Mouse (Mus musculus) MEL-GATA-1-ER (cell line): ENCODE measurements around the gene Cd79b.
A peak's percentile ranks its signal among the peaks of the same experiment; 100 is the strongest.
"Not testable (repeated sequence)": the region's sequence is repeated elsewhere in the genome, so short reads cannot be mapped to it uniquely, and the experiment has no call there.

Experiments used
- DNase-seq: peaks from one replicate; pipeline ENCODE4 v3.0.0-alpha.2; 2012; ENCODE audit warnings: low read depth; ENCODE audit errors: extremely low read depth

Gene Cd79b

DNA sequence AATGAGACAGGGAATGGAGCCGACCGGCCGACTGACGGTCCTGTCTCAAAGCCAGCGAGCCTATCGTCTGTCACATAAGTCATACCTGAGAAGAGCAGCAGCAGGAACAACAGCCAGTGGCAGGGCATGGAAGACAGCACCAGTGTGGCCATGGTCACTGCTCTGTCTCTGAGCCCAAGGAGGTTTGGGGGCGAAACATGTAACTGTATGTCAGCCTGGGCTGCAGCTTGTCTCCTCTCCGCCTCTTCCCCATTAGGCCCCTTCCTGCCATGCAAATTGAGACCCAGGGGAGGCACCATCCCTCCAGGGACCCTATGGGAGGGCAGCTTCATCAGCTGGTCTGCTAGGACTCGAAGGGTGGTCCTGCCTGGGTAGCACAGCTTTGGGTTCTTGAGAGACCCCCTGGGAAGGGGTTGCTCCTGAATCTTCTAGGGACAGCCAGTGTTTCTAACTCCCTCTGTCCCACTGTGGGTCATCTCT, at the start of gene Cd79b:
Gene Cd79b, minus strand, starts transcription at position 430 of the 480 bp plus-strand sequence.
- no peak for DNase-seq

DNA sequence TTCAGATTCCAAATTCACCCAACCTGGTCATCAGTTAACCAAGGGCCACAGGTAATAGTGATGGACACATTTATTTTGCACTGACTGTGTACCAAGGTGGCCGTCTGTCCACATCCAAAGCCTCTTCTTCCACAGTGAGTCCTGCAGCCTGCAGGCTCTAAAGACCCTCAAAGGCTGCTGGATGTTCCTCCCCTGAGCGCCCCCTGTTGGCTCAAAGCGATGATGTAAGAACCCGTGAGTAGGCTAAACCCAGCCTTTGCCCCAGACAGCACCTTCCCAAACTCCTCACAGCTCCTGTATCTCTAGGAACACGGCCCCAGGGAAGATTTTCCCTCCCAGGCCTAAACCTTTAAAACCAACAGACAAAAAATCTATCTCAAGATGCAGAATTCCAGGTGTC, 44.8 kb upstream of the Cd79b start:
- no peak for DNase-seq

DNA sequence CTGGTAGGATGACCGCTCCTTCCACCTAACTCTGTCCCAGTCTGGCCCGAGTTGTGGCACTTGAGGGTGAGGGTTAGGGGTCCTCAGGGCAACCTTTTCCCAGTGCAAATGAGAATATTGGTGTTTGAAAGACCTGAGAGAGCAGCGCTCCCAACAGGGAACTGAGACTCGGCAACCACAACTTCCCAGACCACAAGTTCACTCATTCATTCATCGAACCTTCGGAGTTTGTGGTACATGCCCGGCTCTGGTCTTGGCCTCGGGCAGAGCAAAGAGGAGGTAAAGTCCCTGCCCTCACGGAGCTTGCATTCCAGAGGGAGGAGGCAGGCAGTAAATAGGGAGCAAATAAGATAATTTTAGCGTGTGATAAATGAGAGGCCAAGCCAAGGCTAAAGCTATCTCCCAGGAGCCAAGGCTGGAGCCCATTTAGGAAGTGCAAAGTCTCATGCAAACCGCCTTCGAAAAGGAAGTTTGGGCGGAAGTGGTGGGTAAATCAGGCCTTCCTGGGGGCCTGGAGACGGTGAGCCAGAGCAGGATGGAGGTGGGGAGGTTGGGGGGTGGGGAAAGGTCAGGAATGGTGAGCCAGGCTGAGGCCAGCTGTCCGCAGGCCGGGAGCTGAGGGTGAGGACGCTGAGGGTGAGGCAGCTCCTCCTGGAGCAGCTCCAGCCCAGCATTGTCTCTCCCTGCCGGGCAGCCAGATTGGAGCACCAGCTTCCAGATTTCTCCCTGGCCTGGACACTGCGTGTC, 41.0 kb upstream of the Cd79b start:
- DNase-seq, result no peak

DNA sequence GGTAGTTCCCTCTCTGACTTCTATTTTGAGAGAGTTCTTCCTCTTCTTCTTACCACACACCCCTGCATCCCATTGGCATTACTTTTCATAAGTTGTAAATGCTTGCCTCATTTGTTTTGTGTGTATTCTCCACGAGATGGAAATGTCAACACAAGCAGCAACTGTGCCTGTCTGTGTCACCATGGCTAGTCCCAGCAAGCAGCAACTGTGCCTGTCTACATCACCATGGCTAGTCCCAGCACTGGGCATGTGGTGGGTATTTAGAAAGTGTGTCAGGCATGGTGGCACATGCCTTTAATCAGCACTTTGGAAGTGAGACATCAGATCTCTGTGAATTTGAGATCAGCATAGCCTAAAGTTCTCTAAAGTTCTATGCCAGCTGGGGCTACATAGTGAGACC, 39.6 kb upstream of the Cd79b start:
- no peak for DNase-seq

DNA sequence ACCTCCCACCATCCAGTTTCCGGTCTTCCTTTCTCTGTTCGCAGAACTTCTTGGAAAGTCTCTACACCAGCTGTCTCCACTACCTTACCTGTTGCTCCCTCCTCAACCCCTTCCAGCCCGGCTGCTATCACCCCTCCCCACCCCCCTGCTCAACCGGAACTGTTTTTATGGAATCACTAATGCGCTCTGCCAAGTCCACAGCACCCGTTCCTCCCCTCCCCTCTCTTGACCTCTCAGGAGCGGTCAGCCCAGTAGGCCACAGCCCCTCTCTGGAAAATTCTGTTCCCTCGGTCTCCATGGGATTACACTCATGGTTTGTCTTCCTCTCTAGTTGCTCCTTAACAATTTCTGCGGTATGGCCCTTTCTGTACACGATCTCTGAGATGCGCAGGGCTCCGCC, 38.6 kb upstream of the Cd79b start, which contains the start of gene Scn4a:
Gene Scn4a, minus strand, starts transcription at position 101 of the 400 bp plus-strand sequence.
- no peak for DNase-seq

DNA sequence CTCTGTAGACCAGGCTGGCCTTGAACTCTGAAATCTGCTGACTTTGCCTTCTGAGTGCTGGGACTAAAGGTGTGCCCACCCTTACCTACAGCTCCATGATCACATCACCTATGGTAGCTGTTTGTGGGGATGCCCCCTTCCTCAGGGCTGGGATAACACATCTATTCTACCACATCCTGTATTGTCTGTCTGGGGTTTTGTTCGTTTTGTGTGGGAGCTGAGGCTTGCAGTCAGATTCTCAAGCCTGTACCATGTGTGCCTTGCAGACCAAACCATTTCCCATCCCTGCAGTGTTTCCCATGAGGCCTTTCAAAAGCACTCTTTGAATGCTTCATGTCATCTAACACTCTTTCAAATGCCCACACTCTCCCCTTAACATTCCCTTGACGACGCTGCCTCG, 37.4 kb upstream of the Cd79b start:
- DNase-seq, result no peak

DNA sequence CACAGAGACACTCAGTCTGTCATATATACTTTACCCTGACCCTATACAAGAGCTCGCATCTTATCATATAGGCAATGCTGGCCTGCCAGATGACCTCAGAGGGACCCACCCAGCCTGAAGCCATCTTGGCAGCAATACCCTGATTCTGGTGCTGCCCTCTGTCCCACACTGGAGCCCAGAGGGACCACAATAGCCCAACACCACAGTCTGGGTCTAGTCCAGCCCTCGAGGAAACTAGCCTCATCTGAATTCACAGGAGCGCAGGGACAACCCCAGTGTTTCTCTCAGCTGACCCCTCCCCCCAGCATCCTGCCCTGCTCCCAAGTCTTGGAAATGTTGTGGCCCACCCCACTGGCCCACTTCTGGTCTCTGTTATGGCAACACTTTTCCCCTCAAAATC, 36.7 kb upstream of the Cd79b start:
- DNase-seq, result no peak

DNA sequence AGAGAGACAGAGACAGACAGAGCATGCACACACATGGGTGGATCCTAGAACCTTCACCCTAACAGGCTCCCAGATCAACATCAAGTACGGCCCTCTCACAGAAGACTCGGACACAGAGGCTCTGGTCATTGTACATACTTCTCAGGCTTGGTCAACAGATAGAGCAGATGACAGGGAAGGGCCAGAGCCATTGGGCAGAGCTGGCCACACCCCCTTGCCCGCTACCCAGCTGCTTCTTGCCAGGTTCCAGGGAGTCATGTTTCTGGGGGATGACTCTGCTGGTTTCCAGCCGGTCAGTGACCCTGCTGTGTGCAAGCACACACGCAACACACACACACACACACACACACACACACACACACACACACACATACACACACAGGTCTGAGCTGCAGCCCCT, 36.3 kb upstream of the Cd79b start:
- DNase-seq, result no peak

DNA sequence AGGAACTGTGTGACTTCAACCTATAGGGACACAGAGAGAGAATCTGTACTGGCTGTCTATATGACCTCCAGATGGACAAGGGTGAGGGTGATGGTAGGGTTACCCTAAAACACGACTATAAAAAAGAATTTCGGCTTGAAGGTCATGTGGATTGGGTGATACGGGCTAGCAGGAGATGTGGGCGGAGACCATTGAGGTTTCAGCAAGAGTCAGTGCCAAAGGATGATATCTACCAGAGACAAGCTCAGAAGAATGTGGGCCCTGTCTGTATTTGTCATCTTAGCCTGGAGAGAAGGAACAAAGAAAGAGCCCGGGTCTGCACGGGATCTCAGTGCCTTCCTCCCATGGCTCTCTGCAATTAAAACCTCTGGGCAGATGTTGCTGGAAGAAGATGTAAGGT, 35.2 kb upstream of the Cd79b start:
- DNase-seq, result no peak

DNA sequence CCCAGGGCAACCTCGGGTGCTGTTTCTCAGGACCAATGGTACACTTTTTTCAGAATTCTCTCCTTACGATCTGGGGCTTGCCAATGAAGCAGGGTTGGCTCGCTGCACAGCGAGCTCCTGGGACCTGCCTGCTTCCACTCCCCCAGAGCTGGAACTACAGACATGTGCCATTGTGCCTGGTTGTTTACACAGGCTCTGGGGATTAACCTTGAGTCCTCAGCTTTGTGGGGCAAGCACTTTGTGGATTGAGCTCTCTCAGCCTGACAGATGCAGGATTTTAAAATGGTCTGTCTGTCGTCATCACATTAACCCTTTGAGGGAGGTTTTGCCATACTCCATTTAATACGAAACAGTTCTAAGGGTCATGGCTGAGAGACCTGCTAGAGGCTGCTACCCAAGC, 30.3 kb upstream of the Cd79b start:
- no peak for DNase-seq

DNA sequence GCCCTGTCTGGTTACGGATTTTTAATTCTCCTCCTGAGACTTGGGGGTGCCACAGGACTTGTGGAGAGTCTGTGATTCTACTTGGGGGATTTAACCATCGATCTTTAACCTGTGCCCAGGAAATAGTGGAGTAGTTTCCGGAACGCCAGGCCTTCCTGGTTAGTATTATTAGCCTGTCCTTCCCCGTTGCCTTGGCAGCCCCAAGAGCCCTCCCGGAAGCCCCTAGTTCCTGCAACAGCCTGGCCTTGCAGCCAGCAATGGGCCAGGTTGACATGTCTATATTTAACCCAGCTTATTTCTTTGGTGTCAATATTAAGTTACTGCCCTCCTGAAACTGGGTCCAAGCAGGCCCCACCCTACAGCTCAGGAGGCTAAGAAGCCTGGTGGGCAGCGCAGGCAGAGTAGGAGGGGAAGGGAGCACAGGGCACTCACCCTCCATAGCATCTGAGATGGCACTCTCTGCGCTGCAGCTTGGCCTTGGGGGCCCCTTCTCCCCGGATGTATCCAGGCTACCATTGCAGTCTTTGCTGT, 26.5 kb upstream of the Cd79b start:
- DNase-seq, result no peak

DNA sequence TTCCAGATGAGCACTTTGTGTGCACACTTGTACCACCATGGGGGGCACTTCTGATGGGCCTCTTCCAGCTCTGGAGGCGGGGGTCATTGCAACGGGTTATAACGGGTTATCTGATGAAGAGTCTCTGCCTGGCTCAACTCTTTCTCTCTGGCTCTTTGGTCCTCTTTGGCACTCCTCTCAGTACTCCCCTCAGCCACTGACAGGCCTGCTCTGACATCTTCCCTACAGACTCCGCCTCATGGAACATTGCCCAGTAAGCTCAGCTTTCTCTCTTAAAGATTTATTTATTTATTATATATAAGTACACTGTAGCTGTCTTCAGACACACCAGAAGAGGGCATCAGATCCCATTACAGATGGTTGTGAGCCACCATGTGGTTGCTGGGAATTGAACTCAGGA, 24.8 kb upstream of the Cd79b start:
- DNase-seq, result not testable (repeated sequence)

DNA sequence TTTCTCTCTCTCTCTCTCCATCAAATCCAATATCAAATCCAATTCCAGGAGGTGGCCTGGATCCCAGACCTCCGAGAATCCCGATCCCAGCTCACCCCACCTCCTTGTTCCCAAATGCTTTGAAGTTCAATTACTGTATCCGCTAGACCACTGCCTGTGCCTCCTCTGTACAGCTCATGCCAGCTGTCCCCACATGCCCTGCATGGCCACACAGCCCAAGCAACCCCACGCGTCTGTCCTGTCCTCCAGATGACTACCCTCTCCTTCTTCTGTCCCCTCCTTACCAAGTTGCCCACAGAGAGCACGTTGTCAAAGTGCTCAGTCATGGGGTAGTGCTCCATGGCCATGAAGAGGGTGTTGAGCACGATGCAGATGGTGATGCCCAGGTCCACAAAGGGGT, 24.3 kb upstream of the Cd79b start:
- no peak for DNase-seq

DNA sequence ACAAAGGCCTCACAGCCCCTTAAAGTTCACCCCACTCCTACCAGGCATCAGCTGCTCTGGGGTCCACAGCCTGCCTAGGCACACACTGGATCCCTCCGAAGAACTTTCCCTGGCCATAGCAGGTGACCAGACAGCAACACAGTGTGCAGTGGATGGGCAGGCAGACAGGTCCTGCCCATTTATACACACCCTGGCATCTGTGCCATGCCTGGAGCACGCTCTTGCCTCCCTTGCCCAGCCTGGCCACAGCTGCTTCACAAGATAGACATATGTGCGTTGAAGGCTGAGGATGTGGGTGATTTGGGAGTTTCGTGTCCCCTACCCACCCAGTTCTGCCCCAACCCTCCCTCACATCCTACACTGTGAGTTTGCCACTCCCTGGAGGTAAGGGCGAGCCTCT, 23.5 kb upstream of the Cd79b start:
- no peak for DNase-seq

DNA sequence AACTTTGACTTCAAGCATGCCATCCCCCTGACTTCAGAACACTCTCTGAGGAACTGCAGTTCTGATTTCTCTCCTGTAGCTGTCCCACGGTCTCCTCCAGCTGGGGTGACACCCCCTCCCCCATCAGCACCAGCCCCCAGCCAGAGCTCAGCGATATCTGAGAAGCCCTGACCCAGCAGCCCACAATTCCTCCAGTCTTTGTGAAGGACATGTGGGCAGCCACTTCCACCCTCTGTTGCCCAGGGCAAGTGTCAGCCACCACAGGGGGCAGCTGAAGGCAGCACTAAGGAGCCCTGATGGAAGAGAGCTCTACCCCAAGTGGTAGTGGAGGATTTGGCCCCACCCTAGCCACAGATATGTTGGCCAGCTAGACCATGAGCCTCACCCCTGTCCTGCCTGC, 19.5 kb upstream of the Cd79b start:
- DNase-seq, result no peak

DNA sequence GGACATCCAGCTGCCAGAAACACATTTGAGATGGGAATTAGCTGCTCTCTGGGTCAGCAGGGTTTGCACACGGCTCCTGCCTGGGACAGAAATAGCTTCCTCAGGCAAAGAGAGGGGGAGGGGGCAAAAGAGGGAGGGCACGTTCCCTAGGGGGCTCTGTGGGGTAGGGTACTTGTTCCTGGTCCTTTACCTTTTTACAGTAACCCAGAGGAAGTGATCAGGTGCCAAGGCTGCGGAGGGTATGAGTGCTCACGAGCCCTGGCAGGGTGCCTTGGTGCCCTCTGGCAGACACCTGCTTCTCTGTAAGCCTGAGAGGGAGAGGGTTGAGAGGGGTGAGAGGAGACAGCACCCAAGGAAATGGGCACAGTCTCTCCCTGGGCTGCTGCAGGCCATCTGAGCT, 17.9 kb upstream of the Cd79b start:
- DNase-seq, result no peak

DNA sequence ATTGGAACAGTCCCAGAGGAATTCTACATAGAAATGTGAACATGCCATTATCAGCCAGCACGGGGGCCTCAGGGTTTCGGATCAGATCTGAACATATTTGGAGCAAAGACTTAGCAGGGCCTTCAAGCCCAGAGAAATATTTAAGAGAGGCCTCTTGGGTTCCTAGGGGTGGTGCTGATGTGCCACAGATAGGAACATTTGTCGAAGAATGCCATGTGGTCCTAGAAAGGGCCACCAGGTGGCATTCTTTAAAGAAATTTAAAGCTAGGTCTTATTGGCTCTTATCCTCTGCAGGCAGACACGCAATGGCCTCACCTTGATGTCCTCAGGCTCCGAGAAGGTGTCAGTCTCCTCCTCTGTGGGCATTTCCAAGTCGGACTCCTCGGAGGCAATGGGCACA, 15.1 kb upstream of the Cd79b start:
- peak; percentile 24 for DNase-seq

DNA sequence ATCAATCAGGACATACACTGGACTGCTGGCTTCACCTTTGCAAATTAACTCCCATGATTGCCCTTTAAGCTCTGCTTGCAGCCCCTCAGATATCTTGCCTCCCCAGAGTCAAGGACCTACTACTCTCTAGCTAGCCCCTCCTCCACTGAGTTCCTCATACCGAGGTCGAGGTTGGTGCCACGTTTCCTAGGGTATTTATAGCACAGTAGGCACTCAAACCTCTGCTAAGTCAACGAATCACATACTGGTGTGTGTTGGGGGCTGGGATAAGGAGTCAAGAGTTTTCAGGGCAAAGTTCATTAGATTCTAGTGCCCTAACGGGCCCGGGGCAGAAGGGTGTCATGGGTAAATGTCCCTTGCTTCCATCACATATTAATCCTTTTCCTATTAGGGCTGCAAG, 14.6 kb upstream of the Cd79b start:
- DNase-seq, result no peak

DNA sequence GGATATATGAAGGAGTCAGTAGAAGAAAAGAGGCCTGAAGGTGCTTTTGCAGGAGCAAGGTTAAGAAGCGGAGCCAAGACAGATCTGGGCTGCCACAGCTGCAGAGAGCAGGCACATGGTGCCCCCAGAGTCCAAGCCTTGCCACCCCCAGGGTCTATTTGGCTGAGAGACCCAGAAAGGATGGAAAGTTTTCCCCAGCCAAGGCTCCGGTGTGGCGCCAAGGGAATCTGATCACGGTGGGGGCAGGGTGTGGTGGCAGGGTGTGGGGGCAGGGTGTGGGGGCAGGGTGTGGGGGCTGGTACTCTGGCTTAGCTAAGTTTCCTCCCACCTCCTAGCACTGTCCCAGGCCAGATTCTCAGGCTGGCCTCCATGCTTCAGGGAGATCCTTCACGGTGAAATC, 14.0 kb upstream of the Cd79b start:
- no peak for DNase-seq

DNA sequence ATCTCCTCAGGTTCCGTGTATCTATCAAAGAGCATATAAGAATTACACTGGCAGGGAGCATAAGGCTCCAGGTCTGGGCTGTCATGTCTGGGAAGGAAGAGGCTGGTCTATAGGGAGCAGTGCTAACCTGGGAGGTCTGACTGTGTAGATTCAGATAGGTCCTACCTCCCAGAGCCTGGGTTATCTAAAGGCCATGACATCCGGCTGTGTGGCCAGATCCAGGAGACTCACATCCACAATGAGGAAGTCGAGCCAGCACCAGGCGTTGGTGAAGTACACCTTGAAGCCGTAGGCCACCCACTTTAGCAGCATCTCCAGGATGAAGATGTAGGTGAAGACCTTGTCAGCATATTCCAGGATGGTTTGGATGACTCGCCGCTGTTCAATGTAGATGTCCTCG, 11.9 kb upstream of the Cd79b start:
- DNase-seq, result peak; percentile 58

DNA sequence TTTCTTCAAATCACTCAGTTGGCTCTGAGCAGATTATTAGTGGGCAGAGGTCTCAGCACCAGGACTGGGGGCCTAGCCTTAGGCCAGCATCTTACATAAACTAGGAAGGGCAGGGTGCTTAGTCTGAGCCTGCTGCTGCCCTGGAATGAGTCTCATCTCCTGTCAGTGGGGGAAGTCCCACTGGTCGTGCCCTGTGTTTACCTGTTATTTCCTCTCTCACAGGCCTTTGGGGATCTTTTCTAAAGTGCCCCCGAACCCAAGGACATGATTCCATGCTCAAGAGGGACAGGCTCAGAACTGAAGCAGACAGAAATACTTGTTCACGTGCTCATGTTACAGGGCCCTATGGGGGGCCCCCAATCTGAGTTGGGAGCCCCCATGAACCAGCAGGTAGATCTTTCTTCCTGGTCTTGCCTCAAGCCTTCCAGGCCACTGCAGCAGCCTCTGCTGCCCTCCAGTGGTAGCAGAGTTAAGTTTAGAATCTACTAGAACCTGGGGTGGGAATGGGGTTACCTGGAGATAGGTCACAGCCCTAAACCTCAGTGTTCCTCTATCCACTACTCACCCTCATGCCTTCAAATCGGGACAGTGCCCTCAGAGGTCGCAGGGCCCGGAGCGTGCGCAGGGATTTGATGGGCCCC, 11.1 kb upstream of the Cd79b start:
- peak; percentile 18 for DNase-seq

DNA sequence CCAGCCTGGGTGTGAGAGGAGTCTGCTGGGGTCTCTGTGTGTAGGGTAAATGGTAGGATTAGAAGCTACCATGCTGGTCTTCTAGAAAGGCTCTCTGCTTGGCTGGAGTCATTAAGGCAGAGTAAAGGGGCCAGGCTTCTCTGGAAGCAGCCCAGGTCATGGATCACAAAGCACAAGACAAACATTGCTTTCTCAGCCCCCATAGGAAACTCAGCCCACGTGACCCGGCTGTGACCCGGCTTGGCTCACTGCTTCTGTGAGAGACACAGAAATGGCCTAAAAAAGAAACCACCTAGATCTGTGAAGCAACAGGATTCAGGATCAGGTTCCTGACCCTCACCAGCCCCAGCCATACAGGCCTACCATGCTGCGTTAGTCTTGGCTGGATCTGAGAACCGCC, 10.3 kb upstream of the Cd79b start:
- DNase-seq, result no peak
